Mouse (Mus musculus): ENCODE measurements around the gene Mapkbp1. TPM values are rescaled to one million over a fixed set of nuclear protein-coding genes. Genes with fewer than 3 reads are reported as not detected.

The Mapkbp1 gene
- polyA plus RNA-seq, 1 experiment from 2014 or later, result 5.8 TPM

DNA sequence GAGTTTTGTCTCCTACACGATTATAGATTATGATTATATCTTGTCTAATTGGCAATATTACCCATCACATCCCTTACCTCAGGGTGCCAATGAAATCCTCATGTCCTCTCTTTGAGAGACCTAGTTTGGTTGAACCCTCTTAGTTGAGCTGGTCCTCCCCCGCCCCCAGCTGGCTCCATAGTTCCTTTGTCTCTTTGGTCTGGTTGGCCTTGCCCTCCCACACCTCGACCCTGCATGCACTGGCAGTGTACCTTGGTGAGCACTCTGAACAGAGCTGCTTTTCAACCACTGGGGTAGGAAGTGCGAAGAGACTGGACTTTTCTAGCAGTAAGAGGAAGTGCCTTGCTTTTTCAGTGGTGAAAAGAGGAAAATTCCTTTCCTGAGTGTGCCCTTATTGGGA, 29.5 kb downstream of the Mapkbp1 start:
- peaks cover 2% of the 10 kb centered on the region; the same call in 1 of the 2 replicates for H3K36me3 ChIP-seq (ENCODE audit: control insufficient read depth, insufficient read depth)
- no peak overlapping the region for H3K4me3 ChIP-seq (replicated peaks; ENCODE audit: low read length)
- no peaks in the 10 kb centered on the region for H3K9me3 ChIP-seq (ENCODE audit: control insufficient read depth, low read length)
- no peaks in the 10 kb centered on the region for H3K27me3 ChIP-seq (replicated peaks; ENCODE audit: control insufficient read depth, insufficient read depth, low read length)
- no peak overlapping the region for H3K4me2 ChIP-seq (ENCODE audit: low read length)
- H3K4me1 ChIP-seq (replicated peaks; ENCODE audit: control insufficient read depth, insufficient read depth, low read length), result no peaks in the 10 kb centered on the region
- H3K9ac ChIP-seq (replicated peaks; ENCODE audit: low read depth, low read length), result no peak overlapping the region
- H3K27ac ChIP-seq (ENCODE audit: low read length), result no peak overlapping the region
- ATAC-seq, result no peak
- WGBS, result 77% methylated on average over 4 of the region's 4 CpGs

DNA sequence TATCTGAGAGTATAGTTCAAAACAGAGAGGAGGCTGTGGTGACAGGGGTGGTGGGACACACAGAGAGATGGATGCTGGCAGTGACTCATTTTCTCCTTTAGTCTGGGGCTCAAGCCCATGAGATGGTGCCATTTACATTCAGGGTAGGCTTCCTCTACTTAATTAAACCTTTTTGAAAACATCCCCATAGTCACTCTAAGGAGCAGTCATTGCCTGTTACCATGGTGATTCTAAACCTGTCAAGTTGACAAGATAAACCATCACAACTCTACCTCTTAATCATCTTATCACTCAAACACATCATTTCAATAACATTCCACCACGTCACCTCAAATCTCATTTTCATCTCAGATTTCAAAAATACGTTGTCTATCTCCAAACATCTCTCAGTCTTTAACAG, 31.5 kb downstream of the Mapkbp1 start:
- H3K36me3 ChIP-seq (ENCODE audit: control insufficient read depth, insufficient read depth), result no peaks in the 10 kb centered on the region
- H3K9ac ChIP-seq (replicated peaks; ENCODE audit: low read depth, low read length), result no peak overlapping the region
- 76% methylated on average over 2 of the region's 2 CpGs for WGBS
- H3K9me3 ChIP-seq (ENCODE audit: control insufficient read depth, low read length), result no peaks in the 10 kb centered on the region
- no peak overlapping the region for H3K4me3 ChIP-seq (replicated peaks; ENCODE audit: low read length)
- H3K4me2 ChIP-seq (ENCODE audit: low read length), result no peak overlapping the region
- H3K27ac ChIP-seq (ENCODE audit: low read length), result no peak overlapping the region
- no peaks in the 10 kb centered on the region for H3K4me1 ChIP-seq (replicated peaks; ENCODE audit: control insufficient read depth, insufficient read depth, low read length)
- H3K27me3 ChIP-seq (replicated peaks; ENCODE audit: control insufficient read depth, insufficient read depth, low read length), result no peaks in the 10 kb centered on the region
- peak; percentile 62 for ATAC-seq

DNA sequence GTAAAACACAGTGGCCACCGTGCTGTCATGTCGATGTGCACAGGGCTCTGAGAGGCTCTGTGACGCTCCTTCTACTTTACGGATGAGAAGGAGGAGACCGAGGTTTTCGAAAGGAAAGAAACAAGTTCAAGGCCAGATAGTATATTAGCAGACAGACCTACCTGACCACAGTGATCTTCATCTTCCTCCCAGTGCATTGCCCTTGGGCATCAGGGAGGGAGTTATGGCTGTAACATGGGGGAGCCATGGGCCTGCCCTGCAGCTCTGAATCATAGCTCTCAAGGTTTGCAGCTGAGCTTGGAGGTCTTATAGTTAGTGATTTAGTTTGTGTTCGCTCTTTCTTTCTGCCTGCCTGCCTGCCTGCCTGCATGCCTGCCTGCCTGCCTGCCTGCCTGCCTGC, 34.2 kb downstream of the Mapkbp1 start:
- no peak overlapping the region for H3K4me2 ChIP-seq (ENCODE audit: low read length)
- 95% methylated on average over 7 of the region's 7 CpGs for WGBS
- no peaks in the 10 kb centered on the region for H3K27me3 ChIP-seq (replicated peaks; ENCODE audit: control insufficient read depth, insufficient read depth, low read length)
- H3K9me3 ChIP-seq (ENCODE audit: control insufficient read depth, low read length), result no peaks in the 10 kb centered on the region
- H3K4me1 ChIP-seq (replicated peaks; ENCODE audit: control insufficient read depth, insufficient read depth, low read length), result no peaks in the 10 kb centered on the region
- H3K9ac ChIP-seq (replicated peaks; ENCODE audit: low read depth, low read length), result no peak overlapping the region
- no peak for ATAC-seq
- no peaks in the 10 kb centered on the region for H3K36me3 ChIP-seq (ENCODE audit: control insufficient read depth, insufficient read depth)
- no peak overlapping the region for H3K4me3 ChIP-seq (replicated peaks; ENCODE audit: low read length)
- no peak overlapping the region for H3K27ac ChIP-seq (ENCODE audit: low read length)

DNA sequence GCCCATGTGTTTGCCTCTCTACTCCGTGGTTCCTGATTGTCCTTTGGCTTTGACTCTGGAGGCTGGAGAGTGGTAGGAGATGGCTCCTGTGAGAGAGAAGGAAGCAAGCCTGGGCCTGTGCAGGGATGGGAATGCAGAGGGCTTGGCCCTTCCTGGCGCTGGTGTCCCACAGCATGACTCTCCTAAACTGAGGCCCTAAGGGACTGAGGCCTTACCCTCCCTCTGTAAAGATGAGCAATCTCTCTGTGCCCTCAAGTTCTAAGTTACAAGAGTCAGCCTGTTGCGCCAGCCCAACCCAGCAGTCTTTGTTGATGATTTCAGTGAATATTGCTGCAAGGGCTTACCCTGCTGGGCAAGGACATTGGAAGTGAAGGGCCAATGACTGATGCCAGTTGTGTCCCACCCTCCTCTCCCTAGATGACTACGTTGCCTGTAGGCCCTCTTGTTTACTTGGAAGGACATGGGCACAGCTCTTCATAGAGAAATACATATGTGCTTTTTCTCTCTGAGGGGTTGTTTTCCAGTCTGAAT, 35.2 kb downstream of the Mapkbp1 start:
- H3K27me3 ChIP-seq (replicated peaks; ENCODE audit: control insufficient read depth, insufficient read depth, low read length), result no peaks in the 10 kb centered on the region
- no peaks in the 10 kb centered on the region for H3K36me3 ChIP-seq (ENCODE audit: control insufficient read depth, insufficient read depth)
- H3K9ac ChIP-seq (replicated peaks; ENCODE audit: low read depth, low read length), result no peak overlapping the region
- H3K4me2 ChIP-seq (ENCODE audit: low read length), result no peak overlapping the region
- no peak for ATAC-seq
- H3K27ac ChIP-seq (ENCODE audit: low read length), result no peak overlapping the region
- H3K9me3 ChIP-seq (ENCODE audit: control insufficient read depth, low read length), result no peaks in the 10 kb centered on the region
- 90% methylated on average over 4 of the region's 4 CpGs for WGBS
- H3K4me3 ChIP-seq (replicated peaks; ENCODE audit: low read length), result no peak overlapping the region
- no peaks in the 10 kb centered on the region for H3K4me1 ChIP-seq (replicated peaks; ENCODE audit: control insufficient read depth, insufficient read depth, low read length)

DNA sequence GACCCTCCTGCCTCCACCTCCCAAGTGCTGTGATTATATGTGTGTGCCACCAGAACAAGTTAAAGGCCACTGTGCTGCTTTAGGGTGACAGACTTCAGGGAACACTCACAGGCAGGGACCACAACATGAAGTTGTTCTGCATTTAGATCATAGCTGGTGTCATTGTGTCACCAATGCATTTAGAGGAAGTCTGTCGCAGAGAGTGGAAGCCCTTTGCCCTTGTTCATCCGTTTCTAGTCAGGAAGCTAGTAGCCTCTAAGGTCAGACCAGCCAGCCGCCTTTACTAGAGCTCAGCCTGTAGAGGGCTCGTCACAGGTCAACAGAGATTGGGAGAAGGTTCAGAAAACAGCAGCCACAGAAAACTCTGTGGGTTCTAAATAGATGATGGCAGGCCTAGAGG, 36.2 kb downstream of the Mapkbp1 start:
- Histone ChIP-seq H3K36me3 (ENCODE audit: control insufficient read depth, insufficient read depth) (no peaks in the 10 kb centered on the region), H3K9me3 (ENCODE audit: control insufficient read depth, low read length) (no peaks in the 10 kb centered on the region), H3K9ac (replicated peaks; ENCODE audit: low read depth, low read length) (no peak overlapping the region), H3K27me3 (replicated peaks; ENCODE audit: control insufficient read depth, insufficient read depth, low read length) (no peaks in the 10 kb centered on the region), H3K27ac (ENCODE audit: low read length) (no peak overlapping the region), H3K4me1 (replicated peaks; ENCODE audit: control insufficient read depth, insufficient read depth, low read length) (no peaks in the 10 kb centered on the region), H3K4me2 (ENCODE audit: low read length) (no peak overlapping the region), H3K4me3 (replicated peaks; ENCODE audit: low read length) (no peak overlapping the region)
- ATAC-seq, result no peak
- WGBS, result 72% methylated on average over 4 of the region's 4 CpGs

DNA sequence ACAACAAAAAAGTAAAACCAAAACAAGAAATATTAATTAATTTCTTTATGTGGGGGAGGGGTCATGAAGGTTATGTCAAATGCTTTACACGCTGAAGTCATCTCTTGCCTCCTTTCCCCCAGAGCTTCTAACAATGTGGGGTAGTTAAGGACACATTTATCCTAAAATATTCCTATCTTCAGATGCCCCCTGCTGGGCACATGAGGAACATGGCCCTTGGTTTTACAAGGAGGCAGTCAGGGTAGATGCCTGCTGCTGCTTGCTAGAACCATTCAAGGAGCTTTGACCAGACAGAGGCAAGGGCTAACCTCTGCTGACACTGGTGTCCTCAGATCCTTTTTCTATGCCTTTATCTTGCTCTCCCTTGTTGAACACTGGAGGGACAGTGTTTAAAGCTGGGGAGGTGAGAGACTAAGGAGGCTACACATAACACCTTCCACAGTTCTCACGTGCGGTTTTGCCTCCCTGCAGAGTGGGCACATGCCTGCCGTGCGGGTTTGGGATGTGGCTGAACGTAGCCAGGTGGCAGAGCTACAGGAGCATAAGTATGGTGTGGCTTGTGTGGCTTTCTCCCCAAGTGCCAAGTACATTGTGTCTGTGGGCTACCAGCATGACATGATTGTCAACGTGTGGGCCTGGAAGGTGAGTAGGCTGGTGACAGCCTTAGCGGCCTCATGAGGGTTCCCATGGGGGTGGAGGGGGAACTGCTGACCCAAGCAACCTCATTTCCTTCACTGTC, 39.1 kb downstream of the Mapkbp1 start:
- no peak overlapping the region for H3K27ac ChIP-seq (ENCODE audit: low read length)
- H3K9me3 ChIP-seq (ENCODE audit: control insufficient read depth, low read length), result no peaks in the 10 kb centered on the region
- H3K4me3 ChIP-seq (replicated peaks; ENCODE audit: low read length), result no peak overlapping the region
- peaks cover 5% of the 10 kb centered on the region; the same call in 1 of the 2 replicates for H3K36me3 ChIP-seq (ENCODE audit: control insufficient read depth, insufficient read depth)
- peak; percentile 66 for ATAC-seq
- H3K4me1 ChIP-seq (replicated peaks; ENCODE audit: control insufficient read depth, insufficient read depth, low read length), result no peaks in the 10 kb centered on the region
- no peaks in the 10 kb centered on the region for H3K27me3 ChIP-seq (replicated peaks; ENCODE audit: control insufficient read depth, insufficient read depth, low read length)
- H3K9ac ChIP-seq (replicated peaks; ENCODE audit: low read depth, low read length), result no peak overlapping the region
- 84% methylated on average over 8 of the region's 8 CpGs for WGBS
- H3K4me2 ChIP-seq (ENCODE audit: low read length), result no peak overlapping the region

DNA sequence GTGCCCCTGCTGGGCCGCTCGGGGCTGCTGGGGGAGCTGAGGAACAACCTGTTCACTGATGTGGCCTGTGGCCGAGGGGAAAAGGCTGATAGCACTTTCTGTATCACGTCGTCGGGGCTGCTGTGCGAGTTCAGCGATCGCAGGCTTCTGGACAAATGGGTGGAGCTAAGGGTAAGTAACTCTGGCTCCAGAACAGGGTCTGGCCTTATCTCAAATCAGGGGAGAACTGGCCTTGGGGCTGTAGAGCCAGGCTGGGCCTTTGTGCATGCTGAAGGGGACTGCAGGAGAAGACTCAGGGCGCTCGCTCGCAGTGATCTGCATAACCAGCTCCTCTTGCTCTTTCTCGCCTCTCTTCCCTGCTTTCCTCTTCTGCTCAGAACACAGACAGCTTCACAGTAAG, 40.4 kb downstream of the Mapkbp1 start:
- Histone ChIP-seq H3K36me3 (ENCODE audit: control insufficient read depth, insufficient read depth) (peaks cover 9% of the 10 kb centered on the region; the same call in 1 of the 2 replicates), H3K27me3 (replicated peaks; ENCODE audit: control insufficient read depth, insufficient read depth, low read length) (no peaks in the 10 kb centered on the region), H3K9me3 (ENCODE audit: control insufficient read depth, low read length) (no peaks in the 10 kb centered on the region), H3K27ac (ENCODE audit: low read length) (no peak overlapping the region), H3K4me1 (replicated peaks; ENCODE audit: control insufficient read depth, insufficient read depth, low read length) (no peaks in the 10 kb centered on the region), H3K4me2 (ENCODE audit: low read length) (no peak overlapping the region), H3K9ac (replicated peaks; ENCODE audit: low read depth, low read length) (no peak overlapping the region), H3K4me3 (replicated peaks; ENCODE audit: low read length) (no peak overlapping the region)
- no peak for ATAC-seq
- WGBS, result 92% methylated on average over 13 of the region's 13 CpGs

DNA sequence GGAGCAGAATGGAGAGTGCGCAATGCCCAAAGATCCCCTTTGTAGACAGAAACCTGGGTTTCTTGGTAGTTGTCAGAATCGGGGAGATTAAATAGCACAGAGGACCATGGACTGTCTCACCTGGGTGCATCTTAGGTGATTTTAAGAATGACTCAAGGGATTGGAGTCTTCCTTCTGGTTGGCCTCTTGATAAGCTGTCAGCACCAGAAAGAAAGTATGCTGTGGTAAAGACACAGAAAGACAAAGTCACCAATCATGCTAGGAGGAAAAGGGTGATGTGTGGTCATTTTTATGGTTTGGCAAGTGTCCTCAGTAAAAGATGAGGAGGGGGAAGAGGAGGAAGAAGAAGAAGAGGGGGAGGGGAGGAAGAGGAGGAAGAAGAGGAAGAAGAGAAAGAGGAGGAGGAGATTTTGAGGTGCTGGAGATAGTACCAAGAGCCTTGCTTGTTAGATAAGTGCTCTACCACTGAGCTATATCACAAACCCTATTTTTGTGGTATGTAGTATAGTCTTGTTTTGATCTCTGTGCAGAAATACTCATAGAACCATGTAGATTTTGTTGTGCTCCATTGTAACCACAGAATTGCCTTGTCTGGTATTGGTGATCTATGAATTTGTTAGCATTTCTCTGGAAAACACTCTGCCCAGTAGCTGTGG, 41.5 kb downstream of the Mapkbp1 start:
- H3K36me3 ChIP-seq (ENCODE audit: control insufficient read depth, insufficient read depth), result peaks cover 15% of the 10 kb centered on the region
- H3K9me3 ChIP-seq (ENCODE audit: control insufficient read depth, low read length), result no peaks in the 10 kb centered on the region
- no peaks in the 10 kb centered on the region for H3K4me1 ChIP-seq (replicated peaks; ENCODE audit: control insufficient read depth, insufficient read depth, low read length)
- WGBS, result 93% methylated on average over 2 of the region's 2 CpGs
- no peak overlapping the region for H3K4me2 ChIP-seq (ENCODE audit: low read length)
- H3K4me3 ChIP-seq (replicated peaks; ENCODE audit: low read length), result no peak overlapping the region
- no peak for ATAC-seq
- H3K27ac ChIP-seq (ENCODE audit: low read length), result no peak overlapping the region
- H3K27me3 ChIP-seq (replicated peaks; ENCODE audit: control insufficient read depth, insufficient read depth, low read length), result no peaks in the 10 kb centered on the region
- H3K9ac ChIP-seq (replicated peaks; ENCODE audit: low read depth, low read length), result no peak overlapping the region

DNA sequence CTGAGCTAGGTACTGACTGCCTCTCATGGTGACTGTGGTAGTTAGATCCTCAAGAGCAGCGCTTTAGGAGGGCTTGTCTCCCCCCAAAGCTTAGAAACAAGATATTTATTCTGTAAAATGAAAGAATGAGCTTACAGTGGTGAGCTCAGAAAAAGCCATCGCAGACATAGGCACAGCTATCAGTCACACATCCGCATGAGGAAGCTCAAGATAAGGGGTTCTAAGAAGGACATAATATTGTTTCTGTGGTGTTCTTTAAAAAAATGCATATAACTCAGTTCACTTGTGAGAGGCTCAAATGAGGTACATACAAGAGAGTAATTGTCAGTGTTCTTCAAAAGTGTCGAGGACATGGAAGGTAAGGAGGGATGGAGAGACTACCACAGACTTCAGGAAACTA, 43.4 kb downstream of the Mapkbp1 start:
- no peak overlapping the region for H3K4me2 ChIP-seq (ENCODE audit: low read length)
- no peak overlapping the region for H3K4me3 ChIP-seq (replicated peaks; ENCODE audit: low read length)
- H3K4me1 ChIP-seq (replicated peaks; ENCODE audit: control insufficient read depth, insufficient read depth, low read length), result no peaks in the 10 kb centered on the region
- WGBS, result 93% methylated on average over 4 of the region's 4 CpGs
- no peaks in the 10 kb centered on the region for H3K9me3 ChIP-seq (ENCODE audit: control insufficient read depth, low read length)
- ATAC-seq, result no peak
- H3K36me3 ChIP-seq (ENCODE audit: control insufficient read depth, insufficient read depth), result peaks cover 23% of the 10 kb centered on the region
- no peaks in the 10 kb centered on the region for H3K27me3 ChIP-seq (replicated peaks; ENCODE audit: control insufficient read depth, insufficient read depth, low read length)
- H3K9ac ChIP-seq (replicated peaks; ENCODE audit: low read depth, low read length), result no peak overlapping the region
- H3K27ac ChIP-seq (ENCODE audit: low read length), result no peak overlapping the region
